Mouse (Mus musculus): ENCODE data around the gene Tns3.
"Not testable (repeated sequence)": the region's sequence is repeated elsewhere in the genome, so short reads cannot be mapped to it uniquely, and the experiment has no call there.

Gene Tns3

DNA sequence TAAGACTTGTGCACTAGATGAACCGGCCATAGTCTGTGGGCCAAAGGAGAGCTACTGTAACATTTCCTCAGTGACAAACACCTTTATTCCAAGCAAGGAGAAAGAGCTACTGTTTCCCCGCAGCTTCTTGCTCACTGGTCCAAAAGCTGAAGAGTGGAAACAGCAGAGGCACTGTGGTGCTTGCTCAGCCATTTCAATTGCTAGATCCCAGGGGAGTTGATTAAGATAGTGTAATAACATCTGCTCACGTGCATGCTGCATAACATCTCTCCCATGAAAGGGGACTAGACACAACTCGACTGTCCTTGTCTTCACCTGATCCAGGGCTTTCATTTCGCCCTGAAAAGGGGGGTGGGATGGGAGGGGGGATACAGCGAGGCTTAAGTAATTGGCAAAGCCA, 41.7 kb downstream of the Tns3 start:
- ATAC-seq (ENCODE audit: low TSS enrichment) = no peak

DNA sequence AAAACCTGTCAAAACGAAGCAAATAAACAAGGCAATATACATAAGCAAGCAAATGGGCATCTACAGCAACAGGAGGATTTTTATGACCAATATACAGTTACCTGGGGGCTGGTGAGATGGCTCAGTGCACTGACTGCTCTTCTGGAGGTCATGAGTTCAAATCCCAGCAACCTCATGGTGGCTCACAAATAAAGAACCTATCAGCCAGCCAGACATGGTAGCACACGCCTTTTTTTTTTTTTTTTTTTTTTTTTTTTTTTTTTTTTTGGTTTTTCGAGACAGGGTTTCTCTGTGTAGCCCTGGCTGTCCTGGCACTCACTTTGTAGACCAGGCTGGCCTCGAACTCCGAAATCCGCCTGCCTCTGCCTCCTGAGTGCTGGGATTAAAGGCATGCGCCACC, 45.2 kb downstream of the Tns3 start:
- ATAC-seq (ENCODE audit: low TSS enrichment) = not testable (repeated sequence)

DNA sequence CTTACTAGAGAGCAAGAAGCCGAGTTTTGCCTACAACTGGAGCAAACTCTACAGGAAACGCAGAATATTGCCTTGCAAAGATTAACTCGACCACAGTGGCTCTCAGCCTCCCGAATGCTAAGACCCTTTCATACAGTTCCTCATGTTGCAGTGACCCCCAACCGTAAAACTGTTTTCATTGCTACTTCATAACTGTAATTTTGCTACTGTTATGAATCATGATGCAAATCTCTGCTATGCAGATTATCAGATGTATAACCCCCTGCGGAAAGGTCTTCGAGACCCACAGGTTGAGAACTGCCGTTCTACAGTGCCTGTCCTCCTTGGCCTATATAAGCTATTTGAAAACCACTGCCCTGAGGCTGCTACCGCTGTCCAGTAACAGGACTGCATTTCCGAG, 46.0 kb downstream of the Tns3 start:
- no peak for ATAC-seq (ENCODE audit: low TSS enrichment)

DNA sequence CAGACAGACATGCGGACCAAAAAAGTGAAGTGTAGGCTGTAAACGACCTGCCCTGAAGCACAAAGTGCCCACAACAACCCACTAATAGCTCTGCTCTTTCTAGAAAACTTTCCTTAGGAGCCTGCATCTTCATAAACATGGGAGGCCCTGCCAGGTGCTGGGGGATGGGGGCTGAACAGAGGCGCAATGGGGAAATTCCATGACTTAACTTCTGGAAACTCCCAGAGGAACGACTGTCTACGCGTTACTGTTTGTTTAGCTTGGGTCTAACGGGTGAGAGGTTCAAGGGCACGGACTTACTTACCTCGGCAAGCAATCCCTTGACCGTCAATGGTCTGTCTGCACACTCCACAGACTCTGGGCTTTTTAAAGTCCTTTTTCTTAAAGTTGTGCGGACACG, 48.9 kb downstream of the Tns3 start:
- no peak for ATAC-seq (ENCODE audit: low TSS enrichment)

DNA sequence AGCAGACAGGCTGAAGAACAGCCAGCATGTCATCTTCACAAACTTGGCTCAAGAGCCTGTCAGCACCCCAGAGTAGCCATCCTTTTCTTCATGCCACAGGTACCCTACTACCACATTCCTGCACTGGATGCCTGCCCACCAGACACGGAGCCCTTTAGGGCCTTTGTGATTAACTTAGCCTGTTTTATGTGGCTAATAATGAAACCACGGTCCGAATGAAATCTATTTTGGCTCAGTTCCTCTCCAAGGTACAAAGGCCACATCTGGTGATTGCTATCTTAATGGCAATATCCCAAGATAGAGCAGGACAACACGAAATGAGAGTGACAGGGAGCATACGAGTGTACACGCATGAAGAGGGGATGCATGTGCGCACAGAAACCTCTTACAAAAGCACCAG, 53.9 kb downstream of the Tns3 start:
- ATAC-seq (ENCODE audit: low TSS enrichment) = no peak

DNA sequence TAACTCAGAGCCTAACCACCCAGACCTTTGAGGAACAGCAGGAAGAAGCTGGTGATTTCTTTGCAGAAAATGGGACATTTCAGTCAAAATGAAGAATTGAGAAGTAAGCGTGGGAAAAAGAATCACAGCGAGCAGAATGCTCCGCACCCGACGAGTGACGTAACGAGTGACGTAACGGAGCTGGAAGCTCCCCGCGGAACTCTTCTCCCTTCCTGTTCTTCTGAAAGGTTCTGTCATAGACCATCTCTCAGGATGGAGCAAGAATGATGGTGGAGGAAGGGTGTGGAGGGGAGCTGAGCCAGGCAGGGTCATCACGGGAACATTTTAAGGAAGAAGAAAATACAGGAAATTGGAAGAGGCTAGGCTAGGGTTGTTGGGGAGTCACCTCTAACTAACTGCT, 54.5 kb downstream of the Tns3 start:
- ATAC-seq (ENCODE audit: low TSS enrichment) = no peak

DNA sequence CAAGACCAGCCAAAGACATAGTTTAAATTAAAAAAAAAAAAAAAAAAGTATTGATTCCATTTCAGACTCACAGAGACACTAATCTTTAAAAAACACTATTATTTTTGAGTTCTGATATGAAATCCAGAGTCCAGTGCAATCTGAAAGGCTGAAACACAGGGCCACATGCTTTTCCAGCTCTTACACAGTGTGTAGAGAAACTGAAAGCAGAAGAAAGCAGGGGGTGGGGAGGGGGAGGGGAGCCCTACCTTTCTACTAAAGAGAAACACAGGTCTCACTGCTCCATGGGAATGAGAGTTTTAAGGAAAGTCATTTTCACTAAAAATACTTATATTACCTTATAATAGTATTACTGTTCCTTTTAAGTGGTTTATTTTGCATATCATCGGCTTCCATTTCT, 57.2 kb downstream of the Tns3 start:
- ATAC-seq (ENCODE audit: low TSS enrichment) = no peak

DNA sequence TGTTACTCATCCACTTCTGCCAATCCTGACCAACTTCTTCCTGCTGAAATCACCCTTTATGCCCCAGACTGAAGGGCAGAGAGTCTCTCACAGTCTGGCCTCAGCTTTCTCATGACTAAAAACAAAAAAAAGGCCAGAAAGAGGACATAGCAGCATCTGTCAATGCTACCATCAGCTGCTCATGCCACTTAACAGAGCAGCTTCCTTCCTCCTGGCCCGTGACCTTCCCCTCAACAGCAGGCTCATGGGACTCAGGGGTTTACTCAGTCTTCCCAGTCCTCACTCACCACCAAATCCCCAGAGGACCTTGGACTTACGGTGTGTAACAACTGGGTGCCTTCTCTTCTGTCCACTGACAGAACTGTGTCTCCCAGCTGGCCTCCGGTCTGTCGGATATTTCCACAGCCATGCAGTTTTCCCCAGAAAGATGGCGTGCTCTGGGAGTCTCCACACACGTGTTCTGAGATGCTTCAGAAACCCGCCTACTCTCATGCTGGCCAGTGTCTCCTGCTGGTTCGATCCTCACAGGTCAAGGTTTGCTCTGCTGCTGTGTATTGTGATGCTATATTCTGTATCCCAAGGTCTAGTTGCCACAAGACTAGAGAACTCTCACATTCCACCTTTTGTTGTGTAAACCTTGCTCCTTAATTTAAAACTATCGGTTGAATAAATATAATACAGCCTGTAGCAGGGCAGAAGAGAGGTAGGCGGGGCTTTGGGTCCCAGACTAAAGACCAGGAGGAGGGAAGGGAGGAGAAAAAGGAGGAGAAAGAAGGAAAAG, 59.4 kb downstream of the Tns3 start:
- no peak for ATAC-seq (ENCODE audit: low TSS enrichment)

DNA sequence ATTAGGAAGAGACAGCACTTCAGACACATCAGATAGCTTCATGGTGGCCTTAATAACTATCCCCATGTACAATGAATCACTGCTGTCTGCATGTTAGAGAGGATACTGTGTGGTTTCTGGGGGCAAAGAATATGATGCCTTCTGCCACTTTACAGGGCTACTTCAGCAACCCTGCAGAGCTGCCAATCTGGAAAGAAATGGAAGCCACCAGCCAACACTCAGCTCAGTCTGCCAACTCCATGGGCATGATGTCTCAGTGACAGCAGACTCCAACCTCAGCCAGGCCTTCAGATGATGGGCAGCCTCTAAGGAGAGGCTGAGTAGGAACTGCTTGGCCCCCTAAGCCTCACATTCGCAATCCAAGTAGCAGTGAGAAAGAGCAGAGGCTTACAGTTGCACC, 61.7 kb downstream of the Tns3 start:
- no peak for ATAC-seq (ENCODE audit: low TSS enrichment)

DNA sequence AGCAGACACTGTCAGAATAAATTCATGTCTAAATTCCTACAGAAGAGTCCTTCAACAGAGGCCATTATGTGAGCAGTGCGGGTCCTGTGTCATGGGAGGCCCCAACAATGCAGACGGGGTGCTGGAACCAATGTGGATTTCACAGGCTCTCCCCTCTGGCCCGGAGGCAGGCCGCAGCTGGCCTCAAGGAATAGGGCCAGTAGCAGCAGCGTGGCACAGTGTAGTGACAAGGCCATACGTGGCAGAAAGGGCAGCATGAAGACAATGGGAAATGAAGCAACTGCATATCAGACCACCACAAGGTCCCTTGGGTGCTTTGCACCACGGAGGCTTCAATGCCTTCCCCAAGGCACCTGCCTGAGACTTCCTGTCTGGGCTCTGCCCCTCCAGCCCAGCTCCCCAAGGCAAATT, 62.9 kb downstream of the Tns3 start:
- no peak for ATAC-seq (ENCODE audit: low TSS enrichment)

DNA sequence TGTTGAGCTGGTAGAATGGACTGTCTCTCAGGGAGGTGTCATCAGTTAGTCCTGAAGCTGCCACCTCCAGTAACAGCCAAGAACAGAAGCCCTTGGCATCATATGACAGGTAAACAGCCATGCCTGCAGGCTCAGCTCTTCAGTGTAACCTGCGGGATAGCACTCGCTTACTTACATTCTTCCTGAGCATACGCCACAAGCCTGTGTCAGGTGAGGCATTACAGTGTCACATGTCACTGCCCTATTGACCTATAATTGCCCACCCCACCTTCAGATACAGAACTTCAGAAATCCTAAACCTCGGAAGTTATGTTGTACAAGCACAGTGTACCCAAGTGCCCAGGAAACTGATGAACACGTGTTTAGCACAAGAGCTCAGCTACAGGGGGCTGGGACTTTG, 68.7 kb downstream of the Tns3 start:
- ATAC-seq (ENCODE audit: low TSS enrichment) = no peak

DNA sequence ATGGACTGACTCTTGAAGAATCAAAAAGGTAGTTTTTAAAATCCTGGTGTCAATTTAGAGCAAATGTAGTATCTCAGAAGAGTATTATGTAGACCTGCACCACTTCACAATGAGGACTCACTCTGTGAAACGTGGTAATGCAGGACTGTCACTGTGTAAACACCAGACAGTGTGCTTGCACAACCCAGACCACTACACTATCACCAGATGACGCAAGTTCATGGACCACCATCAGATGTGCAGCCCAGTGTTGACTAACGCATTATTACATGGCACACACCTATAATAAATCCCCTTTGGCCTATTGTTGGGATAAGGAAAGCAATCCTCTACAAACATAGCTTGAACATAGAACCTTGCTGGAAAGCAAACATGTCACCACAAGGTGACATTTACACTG, 71.2 kb downstream of the Tns3 start:
- ATAC-seq (ENCODE audit: low TSS enrichment) = no peak

DNA sequence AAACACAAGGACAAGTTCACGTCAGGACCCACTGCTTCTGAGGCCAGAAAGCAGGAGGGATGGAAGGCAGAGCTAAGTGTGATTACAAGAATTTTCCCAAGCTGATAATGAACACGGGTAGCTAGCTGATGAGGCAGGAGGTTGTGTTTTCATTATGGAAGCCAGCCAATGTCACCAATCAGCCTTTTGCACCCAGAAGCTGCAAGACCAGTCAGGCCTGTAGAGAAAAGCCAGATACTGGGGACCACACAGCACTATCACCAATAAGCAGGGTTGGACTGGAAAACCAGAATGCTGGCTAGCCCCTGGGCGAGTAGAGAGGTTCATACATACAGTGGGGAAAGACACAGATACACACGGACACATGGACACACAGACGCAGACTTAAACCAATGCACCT, 73.1 kb downstream of the Tns3 start:
- ATAC-seq (ENCODE audit: low TSS enrichment) = no peak

DNA sequence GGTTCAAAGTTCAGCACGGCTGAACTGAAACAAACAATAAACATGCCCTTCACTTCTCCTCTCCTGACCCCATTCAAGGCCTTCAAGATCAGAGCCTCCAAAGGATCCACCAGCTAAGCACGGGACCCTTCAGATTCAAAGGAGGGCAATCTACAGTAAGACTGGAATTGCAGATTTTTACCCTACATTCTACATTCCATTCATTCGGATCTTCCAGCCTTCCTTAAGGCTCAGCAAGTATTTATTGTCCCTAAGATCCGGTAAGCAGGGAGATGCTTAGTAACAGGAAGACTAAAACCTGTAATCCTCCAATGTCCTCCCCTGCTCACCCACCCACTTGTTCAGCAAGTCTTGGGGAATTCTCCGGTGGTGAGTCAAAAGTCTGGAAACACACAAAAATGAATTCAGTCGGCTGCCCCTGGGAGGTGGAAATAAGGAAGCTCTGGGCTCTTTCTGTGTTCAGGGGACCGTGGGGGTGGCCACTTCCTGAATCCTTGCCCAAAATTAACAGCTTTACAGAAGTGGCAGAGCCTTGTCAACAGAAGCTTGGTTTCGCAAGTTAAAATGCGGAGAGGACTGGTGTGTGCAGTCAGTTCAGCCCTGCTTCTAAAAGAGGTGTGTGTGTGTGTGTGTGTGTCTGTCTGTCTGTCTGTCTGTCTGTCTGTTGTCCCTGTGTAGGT, 75.0 kb downstream of the Tns3 start:
- peak; percentile 95 for ATAC-seq (ENCODE audit: low TSS enrichment)

DNA sequence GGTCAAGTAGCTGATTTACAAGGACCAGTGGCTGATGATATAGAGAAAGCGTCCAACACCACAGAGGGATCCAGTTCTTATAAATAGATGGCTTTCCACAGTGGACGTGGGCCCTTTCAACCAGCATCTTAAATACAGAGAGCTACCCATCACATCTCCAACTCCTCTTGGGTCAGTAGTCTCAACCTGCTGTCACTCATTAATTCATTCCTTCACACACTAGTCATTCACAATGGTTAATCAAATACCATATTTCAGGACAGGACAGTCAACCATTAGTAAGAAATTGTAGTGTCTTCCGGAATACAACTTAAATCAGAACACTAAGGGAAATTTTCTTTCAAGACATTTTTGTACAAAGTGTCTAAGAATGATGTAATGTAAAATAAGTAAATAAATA, 76.4 kb downstream of the Tns3 start:
- ATAC-seq (ENCODE audit: low TSS enrichment) = no peak

DNA sequence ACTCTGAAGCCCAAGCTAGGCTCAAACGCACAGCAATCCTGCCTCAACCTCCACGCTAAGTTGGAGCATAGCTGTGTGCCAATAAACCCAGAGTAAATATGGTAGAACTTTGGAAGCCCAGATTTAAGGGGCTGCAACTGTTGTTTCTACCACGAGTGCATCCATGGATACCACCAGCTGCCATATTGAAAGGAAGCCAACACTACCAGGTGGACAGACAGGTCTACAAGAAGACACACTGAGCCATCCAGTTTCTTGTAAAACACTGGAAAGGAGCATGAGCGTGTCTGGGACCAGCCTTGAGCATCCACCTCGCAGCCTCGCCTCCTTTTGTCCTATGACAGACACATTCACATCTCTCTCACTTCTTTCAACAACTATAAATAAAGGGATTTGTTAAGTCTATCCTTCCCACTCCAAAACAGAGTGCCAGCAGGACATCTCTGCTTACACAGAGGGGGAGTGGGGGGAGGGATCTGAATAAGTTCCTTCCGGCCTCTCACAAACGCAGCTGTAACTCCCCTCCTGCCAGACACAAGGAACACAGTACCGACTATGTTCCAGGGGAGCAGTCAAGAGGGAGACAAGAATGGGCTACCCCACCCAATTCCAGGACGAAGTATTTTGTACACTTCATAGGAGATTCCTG, 77.2 kb downstream of the Tns3 start:
- ATAC-seq (ENCODE audit: low TSS enrichment) = 0 out of 2 replicates have a peak, but pooled peaks have one; percentile 15

DNA sequence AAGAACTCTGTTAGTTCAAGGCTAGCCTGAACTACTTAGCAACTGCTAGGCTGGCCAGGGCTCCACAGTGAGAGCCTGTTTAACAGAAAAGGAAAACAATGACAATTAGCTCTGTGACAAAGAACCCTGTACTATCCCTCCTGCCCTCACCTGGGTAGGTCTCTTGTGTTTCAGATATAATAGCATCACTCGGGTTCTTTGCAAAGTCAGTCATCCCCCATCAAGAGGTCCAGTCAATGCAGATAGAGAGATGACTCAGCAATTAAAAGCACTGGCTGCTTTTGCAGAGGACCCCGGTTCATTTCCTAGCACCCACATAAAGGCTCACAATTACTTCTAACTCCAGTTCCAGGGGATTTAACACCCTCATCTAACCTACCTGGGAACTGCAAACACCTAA, 78.0 kb downstream of the Tns3 start:
- ATAC-seq (ENCODE audit: low TSS enrichment) = no peak

DNA sequence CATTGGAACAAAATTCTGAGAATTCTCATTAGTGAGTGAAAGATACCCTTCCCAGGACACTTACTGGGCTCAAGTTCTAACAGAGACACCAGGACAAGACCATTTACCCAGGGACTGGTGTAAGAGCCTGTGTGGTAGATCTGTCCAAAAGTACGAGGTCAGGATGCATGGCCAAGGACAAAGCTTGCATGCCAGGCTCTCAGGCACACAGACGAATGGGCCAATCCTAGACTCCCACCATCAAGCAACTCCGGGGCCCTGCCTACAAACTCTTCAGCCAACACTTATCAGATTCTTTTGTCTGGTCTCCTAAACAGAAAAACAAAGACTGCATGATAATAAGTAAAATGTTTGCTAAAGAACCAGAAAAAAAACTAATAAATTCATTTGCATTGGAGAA, 78.6 kb downstream of the Tns3 start:
- ATAC-seq (ENCODE audit: low TSS enrichment) = no peak

DNA sequence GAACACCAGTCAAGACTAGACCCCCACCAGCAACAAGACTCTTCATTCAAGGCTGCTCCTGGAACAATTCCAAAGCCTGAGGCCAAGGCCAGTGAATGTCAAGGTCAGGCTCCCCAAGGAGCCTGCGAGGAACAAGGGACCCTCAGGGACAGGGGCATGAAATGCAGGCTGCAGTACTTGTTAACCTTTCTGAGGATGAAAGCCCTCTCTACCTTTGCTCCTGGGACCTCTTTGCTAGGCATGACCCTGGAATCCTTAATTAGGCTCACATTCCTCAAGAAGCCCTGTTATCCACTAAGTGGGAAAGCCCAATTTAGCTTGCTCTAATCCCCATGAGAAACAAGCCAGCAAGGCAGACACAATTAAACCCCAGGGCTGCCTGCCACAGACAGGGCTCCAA, 79.4 kb downstream of the Tns3 start:
- ATAC-seq (ENCODE audit: low TSS enrichment) = no peak

DNA sequence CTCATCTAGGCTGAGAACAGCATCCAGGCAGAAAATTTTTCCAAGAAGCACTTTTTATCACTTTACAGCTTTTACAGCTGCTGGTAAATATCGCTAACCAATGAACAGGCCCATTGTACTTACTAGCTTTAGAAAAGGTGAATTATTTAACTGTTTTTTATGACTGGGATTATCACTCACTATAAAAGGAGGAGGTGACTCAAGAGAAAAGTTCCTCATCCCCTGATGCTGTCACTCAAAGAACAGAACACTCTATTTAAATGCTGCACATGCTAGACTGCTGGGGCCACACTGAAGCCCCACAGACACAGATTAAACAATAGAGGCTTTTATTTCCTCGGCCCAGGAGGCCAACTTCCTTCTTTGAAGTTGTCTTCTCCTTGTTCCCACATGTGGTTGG, 80.0 kb downstream of the Tns3 start:
- no peak for ATAC-seq (ENCODE audit: low TSS enrichment)

DNA sequence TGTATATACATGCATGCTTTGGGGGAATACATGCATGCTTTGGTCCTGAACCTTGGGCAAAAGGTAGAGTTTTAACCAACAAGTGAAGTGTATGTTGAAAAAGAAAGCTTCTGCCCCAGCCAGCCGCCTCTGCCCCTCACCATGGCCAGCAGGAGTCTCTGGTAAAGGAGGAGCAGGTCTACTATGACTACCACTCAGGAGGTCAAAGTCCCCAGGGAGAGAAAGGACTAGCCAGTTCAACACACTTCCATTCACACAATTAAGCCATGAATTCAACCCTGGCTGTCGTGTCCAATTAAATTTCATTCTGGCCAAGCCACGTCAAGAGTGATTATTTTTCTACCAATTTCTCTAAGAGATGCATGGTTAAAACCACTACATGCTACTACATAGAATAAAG, 81.2 kb downstream of the Tns3 start:
- no peak for ATAC-seq (ENCODE audit: low TSS enrichment)

DNA sequence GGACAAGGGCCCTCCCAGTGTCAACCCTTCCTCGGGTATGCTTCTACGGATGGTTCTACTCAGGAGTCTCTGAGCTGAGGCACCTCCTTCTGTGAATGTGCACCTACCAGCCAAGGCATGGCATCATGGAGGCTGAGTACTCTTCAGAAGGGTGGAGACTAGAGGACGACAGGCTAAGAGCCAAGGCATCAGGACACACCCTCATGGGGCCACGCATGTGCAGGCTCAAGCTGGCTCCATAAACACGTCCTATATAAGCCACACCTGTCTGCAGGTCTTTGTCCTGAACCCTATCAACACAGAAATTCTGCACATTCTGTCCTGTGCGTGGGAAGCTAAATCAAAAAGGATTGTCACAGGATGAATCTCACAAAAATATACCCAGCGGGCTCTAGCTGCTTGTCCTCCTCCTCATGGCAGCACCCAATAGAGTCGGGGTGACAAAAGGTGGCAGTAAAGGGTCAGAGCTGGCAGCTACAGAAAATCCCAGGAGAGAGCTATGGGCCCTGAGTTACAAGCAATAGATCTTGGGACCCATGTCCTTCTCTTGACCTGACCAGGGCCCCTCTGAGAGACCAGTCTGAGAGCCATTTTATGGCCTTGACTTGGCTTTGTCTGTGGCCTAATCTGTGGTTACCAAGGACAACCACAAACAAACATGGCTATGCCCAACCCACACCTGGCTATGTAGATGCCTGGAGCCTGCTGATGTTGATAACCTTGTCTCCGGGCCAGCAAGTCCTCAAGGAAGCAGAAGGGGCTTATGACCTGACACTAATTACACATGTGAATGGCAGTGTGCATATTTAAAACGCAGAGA, 82.0 kb downstream of the Tns3 start:
- no peak for ATAC-seq (ENCODE audit: low TSS enrichment)
